Mouse (Mus musculus) bone marrow macrophage, adult 2 months (primary cell): ENCODE results near the gene Thbs1. TPM values are rescaled to one million over a fixed set of nuclear protein-coding genes. Genes with fewer than 3 reads are reported as not detected.

ENCODE experiments used
- H3K27ac ChIP-seq: 2 replicates; pipeline ENCODE4 v1.5.1; 2012; ENCODE audit warnings: low read depth, low read length; ENCODE audit not compliant: insufficient read depth
- H3K4me1 ChIP-seq: 2 replicates; pipeline ENCODE4 v1.6.1; 2012; ENCODE audit warnings: low read length; ENCODE audit not compliant: control insufficient read depth, insufficient read depth
- H3K4me3 ChIP-seq: 2 replicates; pipeline ENCODE4 v1.5.1; 2012; ENCODE audit warnings: mild to moderate bottlenecking, low read length, moderate library complexity; ENCODE audit not compliant: insufficient read depth
- CTCF ChIP-seq: IDR thresholded peaks from 2 replicates; pipeline ENCODE4 v1.5.1; 2012; ENCODE audit warnings: low read depth, mild to moderate bottlenecking, low read length, moderate library complexity
- POLR2A ChIP-seq: IDR thresholded peaks from 2 replicates; pipeline ENCODE4 v1.6.1; 2012; ENCODE audit warnings: mild to moderate bottlenecking, low read depth, low read length, borderline replicate concordance
- polyA plus RNA-seq: library from polyadenylated mRNA; stranded (reverse); fragments of >200 nt; gene quantifications from 2 replicates; pipeline ENCODE4 v1.2.4, GENCODE M21; 2012; ENCODE audit not compliant: missing spikeins, insufficient read depth, insufficient read length

Gene Thbs1
- polyA plus RNA-seq, 1 experiment = 121 TPM

DNA sequence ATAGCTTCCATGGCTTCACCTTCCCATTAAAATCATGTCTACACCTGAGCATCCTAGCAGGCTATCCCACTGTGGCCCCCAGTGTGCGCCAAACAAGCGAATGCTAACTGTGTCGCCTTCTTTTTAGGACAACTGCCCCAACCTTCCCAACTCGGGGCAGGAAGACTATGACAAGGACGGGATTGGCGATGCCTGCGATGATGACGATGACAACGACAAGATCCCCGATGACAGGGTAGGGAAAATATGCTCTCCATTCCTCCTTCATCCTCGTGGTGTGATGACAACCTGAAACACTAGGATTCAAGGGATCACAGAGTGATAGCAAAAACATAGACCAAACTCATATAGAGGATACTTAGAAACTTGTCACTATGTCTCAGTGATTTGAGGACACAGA lies 8.4 kb downstream of the Thbs1 start:
- TF ChIP-seq CTCF = no peak
- TF ChIP-seq POLR2A = no peak
- Histone ChIP-seq H3K27ac (no peak overlapping the region), H3K4me3 (no peak overlapping the region), H3K4me1 (no peaks in the 10 kb centered on the region)

DNA sequence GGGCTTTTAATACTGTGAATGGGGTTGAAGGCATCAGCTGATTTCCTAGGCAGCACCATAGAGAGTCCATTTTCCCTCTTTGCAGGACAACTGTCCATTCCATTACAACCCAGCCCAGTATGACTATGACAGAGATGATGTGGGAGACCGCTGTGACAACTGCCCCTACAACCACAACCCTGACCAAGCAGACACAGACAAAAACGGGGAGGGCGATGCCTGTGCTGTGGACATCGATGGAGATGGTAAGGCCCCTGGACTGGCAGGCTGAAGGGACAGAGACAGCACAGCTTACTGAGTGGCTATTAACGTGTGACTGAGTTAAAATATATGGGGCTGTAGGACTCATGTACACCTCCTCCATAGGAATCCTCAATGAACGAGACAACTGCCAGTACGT lies 9.1 kb downstream of the Thbs1 start:
- H3K27ac ChIP-seq = no peak overlapping the region
- no peak overlapping the region for H3K4me3 ChIP-seq
- no peaks in the 10 kb centered on the region for H3K4me1 ChIP-seq
- TF ChIP-seq POLR2A (no peak), CTCF (no peak)

DNA sequence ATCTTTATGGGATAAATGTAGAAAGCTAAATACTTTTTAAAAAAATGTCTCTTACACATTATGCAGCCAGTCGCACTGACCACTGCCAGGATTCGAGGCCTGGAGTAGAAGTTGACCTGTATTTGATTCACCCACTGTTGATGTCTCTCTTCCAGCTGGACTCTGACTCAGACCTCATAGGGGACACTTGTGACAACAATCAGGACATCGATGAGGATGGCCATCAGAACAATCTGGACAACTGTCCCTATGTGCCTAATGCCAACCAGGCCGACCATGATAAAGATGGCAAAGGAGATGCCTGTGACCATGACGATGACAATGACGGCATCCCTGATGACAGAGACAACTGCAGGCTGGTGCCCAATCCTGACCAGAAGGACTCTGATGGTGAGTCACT lies 10.6 kb downstream of the Thbs1 start:
- no peak overlapping the region for H3K4me3 ChIP-seq
- no peak for TF ChIP-seq POLR2A
- TF ChIP-seq CTCF = no peak
- peaks cover 3% of the 10 kb centered on the region; the same call in 1 of the 2 replicates for H3K4me1 ChIP-seq
- no peak overlapping the region for H3K27ac ChIP-seq

DNA sequence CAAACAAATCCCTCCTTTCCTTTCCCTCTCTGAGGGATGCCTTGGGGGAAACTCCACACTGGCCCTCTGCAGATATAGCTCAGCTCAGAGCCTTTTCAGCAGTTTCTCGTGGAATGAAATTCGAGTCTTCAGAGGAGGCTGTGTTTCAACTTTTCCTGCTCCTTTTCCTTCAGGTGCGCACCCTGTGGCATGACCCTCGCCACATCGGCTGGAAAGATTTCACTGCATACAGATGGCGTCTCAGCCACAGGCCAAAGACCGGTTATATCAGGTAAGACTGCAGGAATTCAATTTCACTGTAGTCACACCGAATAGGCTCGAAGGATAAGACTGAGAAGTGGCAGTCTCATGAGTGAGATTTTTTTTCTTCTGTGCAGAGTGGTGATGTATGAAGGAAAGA lies 12.1 kb downstream of the Thbs1 start:
- H3K4me3 ChIP-seq = no peak overlapping the region
- TF ChIP-seq CTCF (no peak), POLR2A (no peak)
- peaks cover 3% of the 10 kb centered on the region; the same call in 1 of the 2 replicates for H3K4me1 ChIP-seq
- H3K27ac ChIP-seq = no peak overlapping the region

DNA sequence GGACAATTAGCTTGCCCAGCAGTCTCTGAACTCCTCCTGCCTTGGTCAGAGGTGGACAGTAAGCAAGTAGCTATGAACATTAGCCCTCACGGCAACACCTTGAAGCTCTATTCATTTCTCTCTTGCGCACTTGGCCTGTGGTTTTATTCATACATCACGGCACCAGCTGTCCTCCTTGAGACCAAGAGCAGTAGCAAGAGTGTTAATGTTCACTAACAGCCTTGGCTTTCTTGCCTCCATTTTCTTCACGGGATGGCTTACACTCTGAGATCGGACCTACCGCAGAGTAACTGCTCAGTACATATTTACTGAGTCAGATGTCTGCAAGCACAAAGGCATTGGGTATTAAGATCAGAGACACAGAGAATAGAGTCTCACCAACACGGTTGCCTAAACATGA lies 12.8 kb downstream of the Thbs1 start:
- Histone ChIP-seq H3K27ac (no peak overlapping the region), H3K4me3 (no peak overlapping the region), H3K4me1 (peaks cover 3% of the 10 kb centered on the region; the same call in 1 of the 2 replicates)
- no peak for TF ChIP-seq POLR2A
- no peak for TF ChIP-seq CTCF

DNA sequence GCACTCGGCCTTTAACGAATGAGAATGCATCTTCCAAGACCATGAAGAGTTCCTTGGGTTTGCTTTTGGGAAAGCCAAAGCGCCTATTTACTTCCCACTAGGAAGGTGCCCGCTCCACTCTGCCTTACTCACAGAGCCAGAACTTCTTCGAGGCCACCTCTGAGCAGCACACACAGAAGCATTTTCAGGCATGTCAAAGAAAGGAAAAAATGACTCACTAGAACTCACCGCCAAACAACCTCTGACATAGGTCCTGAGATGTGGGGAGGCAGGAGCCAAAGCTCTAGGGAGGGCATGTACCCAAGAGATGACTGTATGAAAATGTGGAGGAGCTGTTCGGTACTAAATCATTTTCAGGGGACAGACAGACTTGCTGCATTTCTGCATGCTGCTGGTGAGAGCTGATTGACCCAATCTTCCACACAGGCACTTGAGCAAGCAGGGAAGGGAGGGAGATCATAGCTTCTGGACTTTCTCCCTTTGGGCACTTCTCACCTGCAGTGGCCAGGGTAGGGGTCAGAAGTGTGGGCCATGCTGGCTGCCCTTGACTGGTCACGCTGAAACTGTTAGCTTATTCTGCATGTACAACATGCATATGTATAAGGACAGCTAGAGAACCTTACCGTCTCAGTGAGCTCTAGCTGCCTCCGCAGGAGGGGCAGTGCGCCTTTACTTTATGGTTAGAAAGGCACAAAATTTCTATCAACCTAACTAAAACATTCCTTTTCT lies 13.7 kb downstream of the Thbs1 start:
- H3K27ac ChIP-seq = no peak overlapping the region
- TF ChIP-seq CTCF (no peak), POLR2A (no peak)
- no peak overlapping the region for H3K4me3 ChIP-seq
- H3K4me1 ChIP-seq = peaks cover 3% of the 10 kb centered on the region; the same call in 1 of the 2 replicates

DNA sequence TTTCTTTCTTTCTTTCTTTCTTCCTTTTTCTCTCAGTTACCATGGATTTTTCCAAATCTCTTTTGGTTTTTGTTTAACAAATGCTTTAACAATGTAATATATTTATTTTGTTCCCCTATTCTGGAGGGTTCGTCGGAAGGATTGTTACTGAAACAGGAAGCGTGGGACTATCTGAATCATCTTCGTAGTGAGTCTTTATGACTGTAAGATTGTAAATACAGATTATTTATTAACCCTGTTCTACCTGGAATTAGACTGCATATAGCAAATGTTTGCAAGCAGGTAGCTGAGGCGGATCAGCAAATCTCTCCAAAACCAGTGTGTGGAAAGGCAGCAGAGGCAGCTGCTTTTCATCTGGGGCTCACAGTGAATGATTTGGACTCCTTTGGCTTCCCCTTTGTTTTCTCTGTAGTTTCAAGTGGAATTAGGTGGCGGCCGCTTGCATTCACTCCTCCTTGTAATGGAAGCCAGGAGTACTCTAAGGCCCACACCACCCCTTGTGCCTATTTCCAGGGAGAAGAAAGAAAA lies 14.3 kb downstream of the Thbs1 start:
- Histone ChIP-seq H3K4me3 (no peak overlapping the region), H3K4me1 (peaks cover 3% of the 10 kb centered on the region; the same call in 1 of the 2 replicates), H3K27ac (no peak overlapping the region)
- no peak for TF ChIP-seq CTCF
- TF ChIP-seq POLR2A = no peak

DNA sequence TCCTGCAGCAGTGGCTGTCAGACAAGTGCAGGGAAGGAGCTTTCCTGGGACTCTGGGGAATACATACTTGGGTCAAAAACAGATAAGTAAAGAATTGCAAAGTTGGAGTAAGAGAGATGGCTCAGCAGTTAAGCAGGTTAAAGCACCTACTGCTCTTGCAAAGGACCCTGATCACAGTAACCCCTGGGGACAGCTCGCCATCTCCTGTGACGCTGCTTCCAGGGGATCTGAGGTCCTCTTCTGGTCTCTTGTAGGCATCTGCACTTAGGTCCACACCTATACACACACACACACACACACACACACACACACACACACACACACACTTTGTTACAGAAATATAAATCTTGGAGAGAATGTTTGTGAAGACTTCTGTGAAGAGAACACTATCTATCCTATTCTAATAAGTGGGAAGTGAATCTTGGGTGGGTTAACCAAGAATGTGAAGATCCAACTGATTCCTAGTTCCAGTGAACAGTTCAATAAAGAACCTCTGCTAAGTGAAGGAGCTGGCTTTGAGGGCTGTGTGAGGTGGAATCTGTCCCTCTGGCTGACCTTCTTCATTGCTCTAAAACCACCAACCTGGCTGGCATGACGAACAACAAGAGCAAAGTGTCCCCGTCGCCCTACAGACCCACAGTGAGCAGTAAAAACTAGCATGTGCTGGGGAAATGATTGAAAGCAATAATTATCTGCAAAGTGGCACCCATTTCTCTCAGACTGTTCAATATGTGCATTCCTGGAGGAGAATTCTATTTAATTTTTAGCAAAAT lies 16.0 kb downstream of the Thbs1 start:
- Histone ChIP-seq H3K4me3 (no peak overlapping the region), H3K4me1 (peaks cover 3% of the 10 kb centered on the region; the same call in 1 of the 2 replicates), H3K27ac (no peak overlapping the region)
- no peak for TF ChIP-seq POLR2A
- no peak for TF ChIP-seq CTCF

DNA sequence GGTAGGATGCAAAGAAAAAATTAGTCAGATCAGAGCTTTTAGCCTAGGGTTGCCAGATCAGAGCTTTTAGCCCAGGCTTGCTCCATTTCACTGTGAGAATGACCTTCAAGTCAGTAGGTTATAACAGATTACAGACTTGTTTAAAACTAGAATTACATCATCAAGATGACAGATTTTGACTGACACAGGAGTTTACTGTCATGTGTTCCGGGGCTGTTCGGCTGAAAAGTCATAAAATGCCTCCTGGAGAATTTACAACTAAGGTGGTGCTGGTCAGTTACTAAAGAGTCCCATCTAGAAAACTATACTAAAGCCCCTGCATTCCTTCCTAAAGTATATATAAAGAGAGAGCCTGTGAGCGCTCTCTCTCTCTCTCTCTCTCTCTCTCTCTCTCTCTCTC lies 16.6 kb downstream of the Thbs1 start:
- no peak for TF ChIP-seq POLR2A
- TF ChIP-seq CTCF = no peak

DNA sequence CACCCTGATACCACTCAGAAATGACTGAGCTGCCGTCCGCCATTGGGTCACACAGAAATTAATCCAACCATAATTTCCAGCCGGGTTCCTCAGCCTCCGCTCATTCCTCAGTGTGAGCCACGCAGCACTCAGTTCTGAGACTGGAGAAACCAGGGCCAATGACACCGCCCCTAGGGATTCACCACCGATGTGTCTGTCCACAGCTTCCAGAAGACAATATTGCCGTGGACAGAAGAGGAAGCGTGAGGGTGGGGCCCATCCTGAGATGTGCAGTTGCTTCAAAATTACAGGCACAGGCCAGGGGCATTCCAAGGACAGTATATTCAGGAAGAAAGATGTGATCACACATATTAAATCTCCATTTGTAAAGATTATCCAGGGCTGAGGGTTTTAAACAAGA lies 25.4 kb downstream of the Thbs1 start:
- Histone ChIP-seq H3K27ac (no peak overlapping the region), H3K4me3 (no peak overlapping the region), H3K4me1 (no peaks in the 10 kb centered on the region)
- TF ChIP-seq POLR2A (no peak), CTCF (no peak)

More for the DNA sequence above, 16.6 kb downstream of the Thbs1 start:
- H3K4me1 ChIP-seq = peaks cover 3% of the 10 kb centered on the region; the same call in 1 of the 2 replicates
- no peak overlapping the region for H3K4me3 ChIP-seq
- H3K27ac ChIP-seq = no peak overlapping the region

DNA sequence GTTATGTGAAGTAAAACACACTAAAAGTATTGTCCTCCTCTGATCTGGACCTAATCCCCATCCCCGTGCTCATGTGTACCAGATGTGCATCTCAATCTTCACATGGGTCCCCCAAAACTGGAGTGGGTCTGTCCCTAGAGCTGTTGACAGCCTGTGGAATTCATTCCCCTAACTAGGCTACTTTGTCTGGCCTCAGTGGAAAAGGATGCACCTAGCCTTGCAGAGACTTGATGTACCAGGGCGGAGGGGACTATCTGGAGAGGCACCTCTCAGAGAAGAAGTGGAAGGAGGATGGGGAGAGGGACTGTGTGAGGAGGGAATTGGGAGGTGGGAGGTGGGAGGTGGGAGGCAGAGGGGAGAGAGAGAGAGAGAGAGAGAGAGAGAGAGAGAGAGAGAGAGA lies 26.1 kb downstream of the Thbs1 start:
- H3K4me1 ChIP-seq = no peaks in the 10 kb centered on the region
- no peak overlapping the region for H3K27ac ChIP-seq
- TF ChIP-seq CTCF (no peak), POLR2A (no peak)
- no peak overlapping the region for H3K4me3 ChIP-seq
